ENCODE assay signal across 14 mouse cellular contexts in genomic region chr11:61483226-61483845, GRCm38 (mm10). TPM values are rescaled to one million over a fixed set of nuclear protein-coding genes. Genes with fewer than 3 reads are reported as not detected.
DNase-seq lines count a peak whose midpoint lies in the region; ATAC-seq and TF ChIP-seq lines count a peak whose summit lies in the region.
"Had no signal": no experiment of that assay in that cellular context is flagged by ENCODE, and none has a peak within 500 bp of the region (broad histone marks: within the 10 kb centered on the region; RNA-seq: fewer than 3 reads in every experiment).

No protein-coding gene starts in this region.

- ATAC-seq in forebrain, embryonic 15.5 days (replicated peaks): no peak
- ATAC-seq in limb, embryonic 14.5 days (ENCODE audit: low FRiP score, low read depth): no peak

- H3K9me3 ChIP-seq in embryonic facial prominence, embryonic 10.5 days: no peaks in the 10 kb centered on the region
- H3K9me3 ChIP-seq in forebrain, embryonic 15.5 days: no peaks in the 10 kb centered on the region
- no peaks in the 10 kb centered on the region for H3K9me3 ChIP-seq in limb, embryonic 14.5 days (ENCODE audit: control insufficient read depth, low read length)
- H3K9me3 ChIP-seq: liver, embryonic 13.5 days had no signal

- H3K36me3 ChIP-seq in embryonic facial prominence, embryonic 10.5 days (replicated peaks): peaks cover 21% of the 10 kb centered on the region
- peaks cover 3% of the 10 kb centered on the region; the same call in 1 of the 2 replicates for H3K36me3 ChIP-seq in forebrain, embryonic 15.5 days
- H3K36me3 ChIP-seq in limb, embryonic 14.5 days (ENCODE audit: control insufficient read depth, insufficient read depth, low read length): peaks cover 13% of the 10 kb centered on the region

- peaks cover 77% of the 10 kb centered on the region for H3K4me1 ChIP-seq in embryonic facial prominence, embryonic 10.5 days
- peaks cover 53% of the 10 kb centered on the region for H3K4me1 ChIP-seq in forebrain, embryonic 15.5 days
- H3K4me1 ChIP-seq in limb, embryonic 14.5 days (ENCODE audit: control insufficient read depth, insufficient read depth, low read length): peaks cover 47% of the 10 kb centered on the region
- H3K4me1 ChIP-seq: liver, embryonic 13.5 days had no signal

- no peak for TF ChIP-seq CTCF in layer of hippocampus, adult 2 months (conservative IDR thresholded peaks at IDR 0.05)

- no peak for TF ChIP-seq POLR2A in limb, embryonic 14.5 days (IDR thresholded peaks at IDR 0.05; ENCODE audit: borderline replicate concordance, extremely low read depth, insufficient read depth, insufficient read length)

- peak overlapping the region; percentile 90; the same call in 1 of the 2 replicates for H3K27ac ChIP-seq in layer of hippocampus, adult 2 months
- peak overlapping the region; percentile 97 for H3K27ac ChIP-seq in embryonic facial prominence, embryonic 10.5 days (replicated peaks)
- H3K27ac ChIP-seq in forebrain, embryonic 15.5 days (replicated peaks): peak overlapping the region; percentile 97
- H3K27ac ChIP-seq in limb, embryonic 14.5 days (replicated peaks; ENCODE audit: low read depth, low read length): peak overlapping the region; percentile 98
- H3K27ac ChIP-seq: liver, embryonic 13.5 days had no signal

- H3K27me3 ChIP-seq in embryonic facial prominence, embryonic 10.5 days (replicated peaks; ENCODE audit: low read depth, poor library complexity, severe bottlenecking): no peaks in the 10 kb centered on the region
- H3K27me3 ChIP-seq in forebrain, embryonic 15.5 days: no peaks in the 10 kb centered on the region
- no peaks in the 10 kb centered on the region for H3K27me3 ChIP-seq in limb, embryonic 14.5 days (ENCODE audit: control insufficient read depth, insufficient read depth, low read length)
- H3K27me3 ChIP-seq: liver, embryonic 13.5 days had no signal

- H3K9ac ChIP-seq in forebrain, embryonic 15.5 days (replicated peaks): no peak overlapping the region
- no peak overlapping the region for H3K9ac ChIP-seq in limb, embryonic 14.5 days (ENCODE audit: low read depth, low read length, severe bottlenecking)
- H3K9ac ChIP-seq: liver, embryonic 13.5 days had no signal

- no peak overlapping the region for H3K4me3 ChIP-seq in layer of hippocampus, adult 2 months
- peak overlapping the region; percentile 18; the same call in 1 of the 2 replicates for H3K4me3 ChIP-seq in embryonic facial prominence, embryonic 10.5 days
- H3K4me3 ChIP-seq in forebrain, embryonic 15.5 days: no peak overlapping the region
- H3K4me3 ChIP-seq in limb, embryonic 14.5 days (replicated peaks; ENCODE audit: low read length): no peak overlapping the region
- H3K4me3 ChIP-seq: liver, embryonic 13.5 days; myocyte had no signal

- H3K4me2 ChIP-seq in forebrain, embryonic 15.5 days (replicated peaks): no peak overlapping the region
- no peak overlapping the region for H3K4me2 ChIP-seq in limb, embryonic 14.5 days (replicated peaks; ENCODE audit: low read depth, low read length, severe bottlenecking)
- H3K4me2 ChIP-seq: liver, embryonic 13.5 days had no signal

- no peak for DNase-seq in layer of hippocampus, adult 2 months (ENCODE audit: low spot score in 2 of 2)
- no peak for DNase-seq in layer of hippocampus, postnatal 36 days
- peak; percentile 75 for DNase-seq in embryonic facial prominence, embryonic 10.5 days (ENCODE audit: low spot score)
- peak; percentile 37 for DNase-seq in limb, embryonic 14.5 days (ENCODE audit: low spot score)
- DNase-seq in c-Kit-positive CD71-positive TER-119-positive erythroid progenitor cells, embryonic 14.5 days (ENCODE audit: low spot score): no peak
- no peak for DNase-seq in layer of hippocampus, adult 8-10 months (ENCODE audit: low spot score in 2 of 2)
- DNase-seq in kidney, adult 9 months: no peak
- DNase-seq: adrenal gland, postnatal 10 days; kidney, adult 18-20 months; liver, embryonic 13.5 days; thymus, postnatal 4 days had no signal

- WGBS in embryonic facial prominence, embryonic 10.5 days: 36% methylated on average over 13 of the region's 13 CpGs
- 30% methylated on average over 13 of the region's 13 CpGs for WGBS in forebrain, embryonic 15.5 days
- WGBS in limb, embryonic 14.5 days: 38% methylated on average over 13 of the region's 13 CpGs

RNA-seq across cellular contexts. Expression of gene Mfap4, which starts 1.9 kb away (rescaled TPM):
- 1 to 10 TPM; 4.8 to 5.0 TPM for total RNA-seq in layer of hippocampus, adult 2 months (2021)
- total RNA-seq in layer of hippocampus, postnatal 36 days (2021): 1 to 10 TPM; 4.6 to 5.4 TPM
- polyA plus RNA-seq in embryonic facial prominence, embryonic 10.5 days (2016; fragmentation: Nextera tagmentation; extraction: Ambion mirVana): 119 and 163 TPM in 2 replicates
- 50.5 and 59.5 TPM in 2 replicates for polyA plus RNA-seq in forebrain, embryonic 15.5 days (2015; fragmentation: Nextera tagmentation; extraction: Ambion mirVana)
- 749 and 913 TPM in 2 replicates for polyA plus RNA-seq in limb, embryonic 14.5 days (2012; rRNA removed)
- polyA plus RNA-seq in limb, embryonic 14.5 days (2014; fragmentation: Nextera tagmentation; extraction: Ambion mirVana): 474 and 516 TPM in 2 replicates
- 1 to 10 TPM; 5.1 to 7.5 (median 5.6) TPM for total RNA-seq in layer of hippocampus, adult 8-10 months (2022)
- total RNA-seq: common myeloid progenitor, adult 5-6 weeks had no signal

RNA-seq across cellular contexts. Expression of gene Mapk7, which starts 10.9 kb away (rescaled TPM):
- total RNA-seq in layer of hippocampus, adult 2 months (2021): 10 to 100 TPM; 26.2 to 28.5 TPM
- 10 to 100 TPM; 28.8 to 33.1 TPM for total RNA-seq in layer of hippocampus, postnatal 36 days (2021)
- polyA plus RNA-seq in embryonic facial prominence, embryonic 10.5 days (2016; fragmentation: Nextera tagmentation; extraction: Ambion mirVana): 97.4 and 103 TPM in 2 replicates
- 109 and 117 TPM in 2 replicates for polyA plus RNA-seq in forebrain, embryonic 15.5 days (2015; fragmentation: Nextera tagmentation; extraction: Ambion mirVana)
- 98.7 and 133 TPM in 2 replicates for polyA plus RNA-seq in limb, embryonic 14.5 days (2012; rRNA removed)
- 55.9 and 68.9 TPM in 2 replicates for polyA plus RNA-seq in limb, embryonic 14.5 days (2014; fragmentation: Nextera tagmentation; extraction: Ambion mirVana)
- 10 to 100 TPM; 27.1 to 28.8 (median 28.2) TPM for total RNA-seq in layer of hippocampus, adult 8-10 months (2022)

RNA-seq across cellular contexts. Expression of gene B9d1, which starts 21.6 kb away (rescaled TPM):
- 10 to 100 TPM; 47.4 to 47.9 TPM for total RNA-seq in layer of hippocampus, adult 2 months (2021)
- 10 to 100 TPM; 42.6 TPM for total RNA-seq in layer of hippocampus, postnatal 36 days (2021)
- 44.4 and 49.7 TPM in 2 replicates for polyA plus RNA-seq in embryonic facial prominence, embryonic 10.5 days (2016; fragmentation: Nextera tagmentation; extraction: Ambion mirVana)
- 38.8 and 42.8 TPM in 2 replicates for polyA plus RNA-seq in forebrain, embryonic 15.5 days (2015; fragmentation: Nextera tagmentation; extraction: Ambion mirVana)
- polyA plus RNA-seq in limb, embryonic 14.5 days (2012; rRNA removed): 37.2 and 41.7 TPM in 2 replicates
- 28.2 and 35.5 TPM in 2 replicates for polyA plus RNA-seq in limb, embryonic 14.5 days (2014; fragmentation: Nextera tagmentation; extraction: Ambion mirVana)
- total RNA-seq in layer of hippocampus, adult 8-10 months (2022): 10 to 100 TPM; 43.1 to 52.1 (median 47.2) TPM

RNA-seq across cellular contexts. Expression of gene Rnf112, which starts 29.4 kb away (rescaled TPM):
- total RNA-seq in layer of hippocampus, adult 2 months (2021): 100 to 1,000 TPM; 543 to 554 TPM
- 100 to 1,000 TPM; 542 to 544 TPM for total RNA-seq in layer of hippocampus, postnatal 36 days (2021)
- polyA plus RNA-seq in embryonic facial prominence, embryonic 10.5 days (2016; fragmentation: Nextera tagmentation; extraction: Ambion mirVana): 0.49 and 1.00 TPM in 2 replicates
- 22.4 and 24.2 TPM in 2 replicates for polyA plus RNA-seq in forebrain, embryonic 15.5 days (2015; fragmentation: Nextera tagmentation; extraction: Ambion mirVana)
- 2.4 and 2.8 TPM in 2 replicates for polyA plus RNA-seq in limb, embryonic 14.5 days (2012; rRNA removed)
- 0.21 and 0.26 TPM in 2 replicates for polyA plus RNA-seq in limb, embryonic 14.5 days (2014; fragmentation: Nextera tagmentation; extraction: Ambion mirVana)
- total RNA-seq in layer of hippocampus, adult 8-10 months (2022): 100 to 1,000 TPM; 373 to 488 (median 430) TPM
- total RNA-seq: common myeloid progenitor, adult 5-6 weeks had no signal
- polyA plus RNA-seq: myocyte had no signal

Comparison
In these comparisons a context has a peak if more than half of its experiments do, and no peak if none do; other contexts are left out.
1. DNase-seq: peak in embryonic facial prominence, embryonic 10.5 days (single experiment) and limb, embryonic 14.5 days (single experiment); none in layer of hippocampus, adult 2 months (0 of 2), layer of hippocampus, postnatal 36 days (0 of 2), c-Kit-positive CD71-positive TER-119-positive erythroid progenitor cells, embryonic 14.5 days (single experiment), layer of hippocampus, adult 8-10 months (0 of 2) and kidney, adult 9 months (single experiment).
2. Peak in every context shown above with its lines, with median percentiles within 50 percentile points of each other: H3K27ac ChIP-seq.